Mouse (Mus musculus) small intestine, adult 2 months (tissue): Measurements from ENCODE around the gene Palm3.

Experiments
- CTCF ChIP-seq: fragments of 200-500 bp; IDR thresholded peaks from 2 replicates; pipeline ENCODE4 v1.5.1; 2012; ENCODE audit warnings: low read depth, mild to moderate bottlenecking, control low read depth, inconsistent platforms, low read length, moderate library complexity, mixed read lengths; ENCODE audit not compliant: insufficient replicate concordance, insufficient read length; ENCODE audit errors: extremely low read depth
- POLR2A ChIP-seq: fragments of 200-500 bp; IDR thresholded peaks from 2 replicates; pipeline ENCODE4 v1.6.1; 2012; ENCODE audit warnings: low read depth, mild to moderate bottlenecking, control low read depth, inconsistent platforms, low read length, moderate library complexity

GRCm38 (mm10) chr8:83972150-83973120 lies 48.8 kb upstream of the Palm3 start, which contains the start of gene Prkaca:
- TF ChIP-seq CTCF = no peak
- 0 out of 2 replicates have a peak, but pooled peaks have one; percentile 58 for TF ChIP-seq POLR2A
